In the genomic region with DNA sequence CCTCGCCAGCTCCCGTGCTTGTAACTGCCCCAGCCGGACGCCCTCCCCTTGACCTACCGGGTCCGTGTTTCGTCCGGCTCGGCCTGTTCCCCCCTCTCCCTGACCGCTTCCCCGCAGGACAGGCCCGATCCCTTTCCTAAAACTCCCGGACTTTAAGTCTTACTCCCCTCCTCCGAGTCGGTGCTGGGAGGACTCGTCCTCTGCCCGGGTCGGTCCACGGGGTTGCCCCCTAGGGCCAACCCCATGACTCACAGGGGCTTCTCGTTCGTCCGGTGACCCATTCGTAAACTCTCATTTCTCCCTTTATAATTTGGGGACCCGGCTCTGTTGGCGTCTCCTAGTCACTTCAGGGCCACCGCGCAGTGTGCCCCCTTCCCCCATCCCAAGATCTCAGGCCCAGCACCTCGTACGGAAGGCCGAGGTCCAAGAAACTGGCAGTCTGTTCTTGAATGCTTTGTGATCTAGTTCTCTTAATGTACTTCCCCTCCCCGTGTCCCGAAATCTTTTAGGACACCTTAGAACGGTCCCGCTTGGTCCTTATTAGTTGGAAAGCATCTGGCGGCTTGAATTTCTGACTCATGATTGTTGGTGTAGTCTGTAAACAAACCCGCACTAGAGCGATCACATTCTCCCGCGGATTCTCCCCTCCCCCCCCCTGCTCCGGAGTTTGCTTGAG, we compare ENCODE assay signal across 8 mouse cellular contexts. TPM values are rescaled to one million over a fixed set of nuclear protein-coding genes. Genes with fewer than 3 reads are reported as not detected.
A peak's percentile ranks its signal among the peaks of the same experiment; 100 is the strongest.
DNase-seq lines count a peak whose midpoint lies in the region; ATAC-seq and TF ChIP-seq lines count a peak whose summit lies in the region.

No protein-coding gene starts in this region.

- TF ChIP-seq POLR2A in MEL (IDR thresholded peaks at IDR 0.05; ENCODE audit: control insufficient read depth in 1 of 2, insufficient read depth in 1 of 2, low read depth in 1 of 2, low read length in 2 of 2, poor library complexity in 1 of 2) = no peak; a peak in 1 of 4 replicates

- TF ChIP-seq EP300 in MEL (IDR thresholded peaks at IDR 0.05; ENCODE audit: low read depth in 1 of 2, low read length in 2 of 2) = no peak

- DNase-seq in B cell, adult 2 months = peak; percentile 59 to 63
- DNase-seq in MEL (ENCODE audit: low read depth, low spot score) = peak; percentile 85
- peak; percentile 76 for DNase-seq in embryo, embryonic 9.5 days (ENCODE audit: extremely low spot score)
- peak; percentile 72 for DNase-seq in kidney, postnatal 10 days
- peak; percentile 36 to 44 for DNase-seq in lung, adult 18-20 months
- peak; percentile 82 for DNase-seq in yolk sac, embryonic 10.5 days (ENCODE audit: low spot score)

- H3K4me2 ChIP-seq in heart, embryonic 13.5 days = peak overlapping the region; percentile 70
- peak overlapping the region; percentile 69 for H3K4me2 ChIP-seq in neural tube, embryonic 12.5 days (replicated peaks)

- H3K27me3 ChIP-seq in MEL (ENCODE audit: control insufficient read depth in 1 of 2, insufficient read depth in 2 of 2, low read length in 2 of 2) = no peaks in the 10 kb centered on the region
- no peaks in the 10 kb centered on the region for H3K27me3 ChIP-seq in heart, embryonic 13.5 days (replicated peaks)
- H3K27me3 ChIP-seq in neural tube, embryonic 12.5 days (replicated peaks) = no peaks in the 10 kb centered on the region

- peaks cover 0 to 10% of the 10 kb centered on the region in 2 experiments; a peak in 3 of 4 replicates for H3K4me1 ChIP-seq in MEL (ENCODE audit: control insufficient read depth in 1 of 2, insufficient read depth in 2 of 2, low read length in 2 of 2)
- H3K4me1 ChIP-seq in heart, embryonic 13.5 days = peaks cover 22% of the 10 kb centered on the region
- H3K4me1 ChIP-seq in neural tube, embryonic 12.5 days = peaks cover 17% of the 10 kb centered on the region; the same call in 1 of the 2 replicates

- peak overlapping the region; percentile 99 for H3K9ac ChIP-seq in MEL (ENCODE audit: control insufficient read depth, low read depth, low read length, poor library complexity, severe bottlenecking)
- peak overlapping the region; percentile 100 for H3K9ac ChIP-seq in heart, embryonic 13.5 days
- peak overlapping the region; percentile 98 for H3K9ac ChIP-seq in neural tube, embryonic 12.5 days

- TF ChIP-seq CTCF in MEL (IDR thresholded peaks at IDR 0.05 in 2 of 3, conservative IDR thresholded peaks at IDR 0.05 in 1 of 3; ENCODE audit: control insufficient read depth in 1 of 3, insufficient read depth in 1 of 3, low read depth in 2 of 3, low read length in 3 of 3, poor library complexity in 1 of 3, severe bottlenecking in 1 of 3) = no peak

- TF ChIP-seq RAD21 in MEL (IDR thresholded peaks at IDR 0.05; ENCODE audit: low read depth, low read length) = no peak

- H3K9me3 ChIP-seq in MEL (replicated peaks; ENCODE audit: insufficient read depth, low read length) = no peaks in the 10 kb centered on the region
- H3K9me3 ChIP-seq in heart, embryonic 13.5 days = no peaks in the 10 kb centered on the region
- no peaks in the 10 kb centered on the region for H3K9me3 ChIP-seq in neural tube, embryonic 12.5 days

- peaks cover 28% of the 10 kb centered on the region for H3K79me2 ChIP-seq in MEL (ENCODE audit: control insufficient read depth, insufficient read depth, low read length, poor library complexity)

- ATAC-seq in heart, embryonic 13.5 days (ENCODE audit: extremely low read depth, insufficient number of reproducible peaks, low FRiP score, low TSS enrichment) = peak; percentile 31
- peak; percentile 68 for ATAC-seq in neural tube, embryonic 12.5 days (ENCODE audit: low FRiP score, low read depth)

- peaks cover 6 to 13% of the 10 kb centered on the region in 2 experiments for H3K36me3 ChIP-seq in MEL (ENCODE audit: control insufficient read depth in 1 of 2, insufficient read depth in 2 of 2, low read length in 2 of 2)
- peaks cover 36% of the 10 kb centered on the region for H3K36me3 ChIP-seq in heart, embryonic 13.5 days
- peaks cover 24% of the 10 kb centered on the region for H3K36me3 ChIP-seq in neural tube, embryonic 12.5 days

- peak overlapping the region; percentile 89 for H3K27ac ChIP-seq in MEL (ENCODE audit: control insufficient read depth, low read depth, low read length)
- H3K27ac ChIP-seq in heart, embryonic 13.5 days (replicated peaks) = peak overlapping the region; percentile 98
- peak overlapping the region; percentile 71 for H3K27ac ChIP-seq in neural tube, embryonic 12.5 days

- 1% methylated on average over 40 of the region's 40 CpGs for WGBS in heart, embryonic 13.5 days
- WGBS in neural tube, embryonic 12.5 days = under 1% methylated on average over 40 of the region's 40 CpGs

- H3K4me3 ChIP-seq in MEL (ENCODE audit: control insufficient read depth in 1 of 2, insufficient read depth in 1 of 2, low read depth in 2 of 2, low read length in 2 of 2) = peak overlapping the region; percentile 73 to 99
- H3K4me3 ChIP-seq in heart, embryonic 13.5 days = peak overlapping the region; percentile 86
- peak overlapping the region; percentile 80 for H3K4me3 ChIP-seq in neural tube, embryonic 12.5 days

TF ChIP-seq in MEL, 35 proteins besides CTCF, POLR2A, EP300 and RAD21:
- no peak for TF ChIP-seq ZC3H11A (IDR thresholded peaks at IDR 0.05; ENCODE audit: low read depth, low read length)
- no peak for TF ChIP-seq RCOR1 (IDR thresholded peaks at IDR 0.05; ENCODE audit: low read depth, low read length)
- TF ChIP-seq ETS1 (IDR thresholded peaks at IDR 0.05; ENCODE audit: low read depth, low read length) = no peak
- TF ChIP-seq MAZ (IDR thresholded peaks at IDR 0.05; ENCODE audit: low read depth, low read length) = no peak
- no peak for TF ChIP-seq GATA1 (IDR thresholded peaks at IDR 0.05; ENCODE audit: low read depth, low read length)
- peak; percentile 49 for TF ChIP-seq MXI1 (IDR thresholded peaks at IDR 0.05; ENCODE audit: low read depth, low read length)
- TF ChIP-seq ZMIZ1 (IDR thresholded peaks at IDR 0.05; ENCODE audit: low read depth, low read length) = no peak; the same call in 1 of the 2 replicates
- no peak for TF ChIP-seq UBTF (IDR thresholded peaks at IDR 0.05; ENCODE audit: borderline replicate concordance, insufficient read depth, low read depth, low read length)
- TF ChIP-seq NRF1 (IDR thresholded peaks at IDR 0.05; ENCODE audit: insufficient read depth, low read depth, low read length, poor library complexity, severe bottlenecking) = no peak
- no peak for TF ChIP-seq E2F4 (IDR thresholded peaks at IDR 0.05; ENCODE audit: borderline replicate concordance, low read depth, low read length)
- peak; percentile 45 for TF ChIP-seq TAL1 (IDR thresholded peaks at IDR 0.05; ENCODE audit: low read length)
- TF ChIP-seq USF1 (IDR thresholded peaks at IDR 0.05; ENCODE audit: low read depth, low read length) = no peak
- no peak for TF ChIP-seq JUND (IDR thresholded peaks at IDR 0.05; ENCODE audit: low read depth, low read length)
- TF ChIP-seq ELF1 (IDR thresholded peaks at IDR 0.05; ENCODE audit: low read depth, low read length) = no peak
- no peak for TF ChIP-seq POLR2AphosphoS5 (IDR thresholded peaks at IDR 0.05; ENCODE audit: borderline replicate concordance, low read depth, low read length)
- no peak for TF ChIP-seq GABPA (IDR thresholded peaks at IDR 0.05; ENCODE audit: low read depth, low read length)
- no peak for TF ChIP-seq MYC (IDR thresholded peaks at IDR 0.05; ENCODE audit: low read depth, low read length)
- no peak for TF ChIP-seq USF2 (IDR thresholded peaks at IDR 0.05; ENCODE audit: borderline replicate concordance in 1 of 2, insufficient read depth in 1 of 2, low read depth in 1 of 2, low read length in 2 of 2)
- TF ChIP-seq ZKSCAN1 (IDR thresholded peaks at IDR 0.05; ENCODE audit: low read depth, low read length) = no peak
- TF ChIP-seq NELFE (IDR thresholded peaks at IDR 0.05; ENCODE audit: low read depth, low read length) = no peak
- TF ChIP-seq SIN3A (IDR thresholded peaks at IDR 0.05; ENCODE audit: low read length) = peak; percentile 44; the same call in 1 of the 2 replicates
- peak; percentile 6; the same call in 1 of the 2 replicates for TF ChIP-seq POLR2AphosphoS2 (IDR thresholded peaks at IDR 0.05; ENCODE audit: low read length)

RNA-seq across cellular contexts. Expression of a gene that starts 0.5 kb away (rescaled TPM):
- 31.7 and 32.1 TPM in 2 replicates for total RNA-seq in MEL (2012; rRNA removed)
- polyA plus RNA-seq in MEL (2012; ENCODE audit: insufficient read depth in 1 of 2, insufficient read length in 2 of 2, low read depth in 1 of 2, low replicate concordance in 2 of 2, missing spikeins in 1 of 2) = 10 to 100 TPM; 45.8 to 49.0 TPM
- polyA plus RNA-seq in heart, embryonic 13.5 days (2015; fragmentation: Nextera tagmentation; extraction: Ambion mirVana) = 106 and 108 TPM in 2 replicates
- polyA plus RNA-seq in neural tube, embryonic 12.5 days (2016; fragmentation: Nextera tagmentation; extraction: Ambion mirVana) = 127 and 128 TPM in 2 replicates

RNA-seq across cellular contexts. Expression of a gene that starts 21.9 kb away (rescaled TPM):
- total RNA-seq in MEL (2012; rRNA removed) = 26.3 and 27.7 TPM in 2 replicates
- 10 to 100 TPM in 1 of 2 experiments, not detected in 1; 53.6 TPM for polyA plus RNA-seq in MEL (2012; ENCODE audit: insufficient read depth in 1 of 2, insufficient read length in 2 of 2, low read depth in 1 of 2, low replicate concordance in 2 of 2, missing spikeins in 1 of 2)
- polyA plus RNA-seq in heart, embryonic 13.5 days (2015; fragmentation: Nextera tagmentation; extraction: Ambion mirVana) = 124 and 131 TPM in 2 replicates
- polyA plus RNA-seq in neural tube, embryonic 12.5 days (2016; fragmentation: Nextera tagmentation; extraction: Ambion mirVana) = 191 TPM in 2 replicates

RNA-seq across cellular contexts. Expression of a gene that starts 58.2 kb away (rescaled TPM):
- 2.4 and 3.0 TPM in 2 replicates for total RNA-seq in MEL (2012; rRNA removed)
- 1 to 10 TPM in 1 of 2 experiments, not detected in 1; 7.5 TPM for polyA plus RNA-seq in MEL (2012; ENCODE audit: insufficient read depth in 1 of 2, insufficient read length in 2 of 2, low read depth in 1 of 2, low replicate concordance in 2 of 2, missing spikeins in 1 of 2)
- polyA plus RNA-seq in heart, embryonic 13.5 days (2015; fragmentation: Nextera tagmentation; extraction: Ambion mirVana) = 169 and 180 TPM in 2 replicates
- 293 and 305 TPM in 2 replicates for polyA plus RNA-seq in neural tube, embryonic 12.5 days (2016; fragmentation: Nextera tagmentation; extraction: Ambion mirVana)

Comparison
In these comparisons a context has a peak if more than half of its experiments do, and no peak if none do; other contexts are left out.
1. Peak in every context shown above with its lines: DNase-seq, ATAC-seq, H3K4me3 ChIP-seq and H3K27ac ChIP-seq.